Mouse (Mus musculus): Measurements from ENCODE around the gene Nodal.

- TF ChIP-seq MAX (IDR thresholded peaks at IDR 0.05; ENCODE audit: low read length) (no peak), MYC (IDR thresholded peaks at IDR 0.05; ENCODE audit: low read depth, low read length) (no peak), TAL1 (IDR thresholded peaks at IDR 0.05; ENCODE audit: low read length) (no peak), ZC3H11A (IDR thresholded peaks at IDR 0.05; ENCODE audit: low read depth, low read length) (no peak), E2F4 (IDR thresholded peaks at IDR 0.05; ENCODE audit: borderline replicate concordance, low read depth, low read length) (no peak), GATA1 (IDR thresholded peaks at IDR 0.05; ENCODE audit: low read depth, low read length) (no peak), ZMIZ1 (IDR thresholded peaks at IDR 0.05; ENCODE audit: low read depth, low read length) (no peak), EP300 (IDR thresholded peaks at IDR 0.05; ENCODE audit: low read depth in 1 of 2, low read length in 2 of 2) (no peak), CTCF (IDR thresholded peaks at IDR 0.05 in 2 of 3, conservative IDR thresholded peaks at IDR 0.05 in 1 of 3; ENCODE audit: control insufficient read depth in 1 of 3, insufficient read depth in 1 of 3, low read depth in 2 of 3, low read length in 3 of 3, poor library complexity in 1 of 3, severe bottlenecking in 1 of 3) (no peak), POLR2AphosphoS2 (IDR thresholded peaks at IDR 0.05; ENCODE audit: low read length) (no peak), USF2 (IDR thresholded peaks at IDR 0.05; ENCODE audit: borderline replicate concordance in 1 of 2, insufficient read depth in 1 of 2, low read depth in 1 of 2, low read length in 2 of 2) (no peak), UBTF (IDR thresholded peaks at IDR 0.05; ENCODE audit: borderline replicate concordance, insufficient read depth, low read depth, low read length) (no peak), MAZ (IDR thresholded peaks at IDR 0.05; ENCODE audit: low read depth, low read length) (no peak)
These were observed 726 bp upstream of the Nodal start for GRCm38 (mm10) chr10:61417046-61417445.

Data from MEL (cell line).